Mouse (Mus musculus) layer of hippocampus, postnatal 36 days (tissue): ENCODE measurements at regions not wholly inside any gene's neighbourhood (a gene's known extent, or its start where the extent isn't known, plus 50 kb on each side); places are given as distances from the start of the nearest gene placed in this dataset.

Experiments
- DNase-seq, 2 experiments: peaks; one replicate each; pipeline ENCODE4 v3.0.0; 2022

DNA sequence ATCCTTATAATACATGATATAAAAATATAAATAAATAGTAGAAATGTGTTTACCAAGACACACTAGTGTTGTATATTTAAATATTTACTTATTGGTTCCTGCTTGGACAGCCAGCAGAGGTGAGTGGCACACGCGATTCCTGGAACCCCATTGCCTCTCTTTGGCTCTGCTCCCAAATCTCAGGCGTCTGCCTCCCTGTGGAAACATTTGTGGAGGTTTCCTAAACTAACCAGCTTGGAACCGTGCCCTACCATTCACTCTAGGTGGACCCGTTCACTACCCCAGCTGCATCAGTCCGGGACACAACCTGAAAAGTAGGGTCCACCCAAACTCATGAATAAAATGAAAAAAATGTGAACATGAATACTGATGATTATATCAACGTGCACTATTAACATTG lies 404.0 kb upstream of the Defb41 start:
- no peak for DNase-seq

DNA sequence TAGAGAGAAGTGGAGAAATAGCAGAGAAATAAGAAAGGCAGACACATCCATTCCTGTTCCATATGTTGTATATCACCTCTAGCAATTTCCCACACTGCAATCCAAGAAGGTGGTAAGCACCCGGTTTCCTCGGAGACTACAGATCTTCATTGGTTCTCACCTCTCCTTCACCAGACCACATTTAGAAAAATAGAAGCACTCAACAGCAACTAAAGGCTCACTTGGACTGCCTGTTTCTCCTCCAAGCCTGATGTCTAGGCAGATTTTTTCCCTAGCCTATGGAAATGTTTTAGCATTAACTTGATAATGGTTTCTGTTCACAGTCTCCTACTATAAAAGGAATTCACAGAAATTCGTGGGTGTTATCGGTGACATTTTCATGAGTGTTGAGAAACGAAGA lies 403.3 kb upstream of the Defb41 start:
- DNase-seq: no peak

DNA sequence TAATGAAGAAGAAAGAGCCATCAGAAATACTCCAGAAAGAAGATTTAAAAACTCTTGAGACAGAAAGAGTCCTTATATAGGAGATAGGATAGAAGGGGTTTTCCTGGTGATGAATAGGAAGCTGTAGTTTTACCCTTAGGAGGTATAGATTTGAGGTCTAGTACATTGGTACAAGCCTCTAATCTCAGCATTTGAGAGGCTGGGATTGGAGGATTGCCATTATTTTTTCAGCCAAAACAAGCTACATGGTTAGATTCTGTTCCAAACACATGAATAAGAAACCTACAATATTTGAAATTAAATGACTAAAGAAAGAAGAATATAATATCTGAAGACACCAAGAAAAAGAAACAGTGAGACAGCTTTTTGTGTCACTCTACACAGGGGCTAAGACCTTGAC lies 375.9 kb upstream of the Defb41 start:
- DNase-seq: no peak

DNA sequence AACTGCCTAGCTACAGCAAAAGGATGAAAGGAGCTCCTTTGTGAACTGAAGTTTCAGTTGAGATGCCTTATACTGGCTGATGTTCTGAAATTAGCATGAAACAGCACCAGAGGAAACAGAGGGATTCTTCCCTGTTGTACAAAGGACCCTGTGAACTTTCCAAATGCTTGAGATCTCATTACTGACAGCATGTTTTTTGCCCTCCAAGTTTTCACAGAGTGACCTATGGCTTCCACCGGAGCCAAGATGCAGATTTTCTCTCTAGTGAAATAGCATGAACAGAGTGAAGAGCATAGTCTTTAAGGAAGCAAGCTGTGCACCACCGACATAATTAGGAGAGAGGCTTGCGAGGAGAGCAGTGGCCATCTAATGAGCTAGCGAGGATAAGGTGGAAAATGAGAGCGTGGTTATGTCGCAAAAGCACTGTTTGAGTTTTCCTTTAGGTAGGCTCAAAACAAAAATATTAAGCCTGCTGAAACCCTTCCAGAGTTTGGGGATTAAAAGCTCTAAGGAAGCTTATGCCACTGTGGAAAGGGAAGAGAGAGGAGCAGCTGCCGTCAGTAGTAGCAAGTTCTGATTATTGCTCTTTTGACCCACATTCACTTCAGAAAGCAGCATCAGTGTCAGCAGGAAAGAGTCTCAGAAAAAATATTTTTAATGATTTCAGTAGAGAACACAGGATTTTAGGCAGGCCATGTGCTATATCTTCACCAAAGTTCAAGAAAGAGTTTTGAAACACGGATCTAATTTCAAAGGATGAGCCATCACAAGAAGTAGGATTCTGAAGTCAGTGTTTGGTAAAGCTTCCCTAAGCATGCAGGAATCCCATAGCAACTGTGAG lies 374.7 kb upstream of the Defb41 start:
- DNase-seq: no peak

DNA sequence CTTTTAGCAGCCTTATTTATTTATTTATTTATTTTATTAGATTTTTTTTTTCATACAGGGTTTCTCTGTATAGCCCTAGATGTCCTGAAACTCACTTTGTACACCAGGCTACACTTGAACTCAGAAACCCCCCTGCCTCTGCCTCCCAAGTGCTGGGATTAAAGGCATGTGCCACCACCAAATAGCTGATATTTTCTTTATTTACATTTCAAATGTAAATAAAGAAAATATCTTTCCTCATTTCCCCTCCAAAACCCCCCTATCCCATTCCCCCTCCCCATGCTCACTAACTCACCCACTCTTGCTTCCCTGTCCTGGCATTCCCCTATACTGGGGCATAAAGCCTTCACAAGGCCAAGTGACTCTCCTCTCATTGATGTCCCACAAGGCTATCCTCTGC lies 372.4 kb upstream of the Defb41 start:
- no peak for DNase-seq

DNA sequence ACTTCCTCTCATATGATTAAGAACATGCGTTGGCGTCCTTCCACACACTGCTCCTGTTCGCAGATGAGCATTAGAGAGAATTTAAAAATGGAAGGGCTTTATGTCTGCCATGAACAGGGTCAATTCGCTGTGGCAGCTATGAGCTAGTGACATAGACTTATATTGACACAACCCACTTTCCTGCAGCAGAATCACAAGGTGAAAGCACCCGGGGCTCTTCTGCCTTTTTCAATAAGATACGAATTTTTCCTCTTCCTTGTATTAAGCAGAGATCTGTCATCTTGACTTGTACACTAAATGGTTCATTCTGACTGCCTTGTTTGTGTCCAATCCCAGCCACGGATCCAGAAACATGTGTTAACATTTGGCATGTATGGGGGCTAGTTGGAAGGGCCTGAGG lies 345.3 kb upstream of the Defb41 start:
- no peak for DNase-seq

DNA sequence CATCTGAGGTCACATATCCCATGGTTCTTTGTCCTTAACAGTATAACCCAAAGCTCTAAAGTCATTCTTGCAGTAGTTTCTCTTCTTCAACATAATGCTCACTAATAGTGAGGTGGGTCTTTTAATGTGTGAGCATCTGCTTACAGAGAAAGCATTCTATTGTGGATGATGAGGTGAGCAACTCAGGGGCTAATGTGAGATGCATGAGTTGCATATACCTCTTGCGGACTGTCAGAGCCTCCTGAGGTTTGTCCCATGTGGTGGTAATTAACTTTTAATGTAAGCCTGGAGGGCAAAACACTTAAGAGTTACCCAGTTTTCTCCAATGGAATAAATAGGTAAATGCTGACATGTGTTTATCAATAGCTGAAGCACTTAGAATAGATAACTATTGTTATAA lies 334.9 kb upstream of the Defb41 start:
- no peak for DNase-seq

DNA sequence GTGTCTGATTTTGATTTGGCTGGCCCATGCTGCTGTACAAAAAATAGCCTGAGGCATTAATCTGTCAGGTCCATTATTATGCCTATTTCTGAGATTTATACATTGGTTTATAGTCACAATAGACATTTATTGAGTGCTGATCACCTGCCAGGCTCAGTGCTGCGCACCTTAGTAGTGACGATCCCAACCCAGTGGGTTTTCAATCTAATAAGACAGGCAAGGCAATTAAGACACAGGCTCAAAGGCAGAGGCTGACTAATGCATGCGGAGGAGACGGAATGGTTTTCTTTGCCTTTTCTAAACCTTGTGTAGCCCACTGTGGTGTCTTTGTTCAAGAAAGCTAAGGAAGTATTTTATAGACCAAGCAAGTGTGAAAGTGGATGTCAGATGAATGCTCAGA lies 334.0 kb upstream of the Defb41 start:
- DNase-seq: no peak

DNA sequence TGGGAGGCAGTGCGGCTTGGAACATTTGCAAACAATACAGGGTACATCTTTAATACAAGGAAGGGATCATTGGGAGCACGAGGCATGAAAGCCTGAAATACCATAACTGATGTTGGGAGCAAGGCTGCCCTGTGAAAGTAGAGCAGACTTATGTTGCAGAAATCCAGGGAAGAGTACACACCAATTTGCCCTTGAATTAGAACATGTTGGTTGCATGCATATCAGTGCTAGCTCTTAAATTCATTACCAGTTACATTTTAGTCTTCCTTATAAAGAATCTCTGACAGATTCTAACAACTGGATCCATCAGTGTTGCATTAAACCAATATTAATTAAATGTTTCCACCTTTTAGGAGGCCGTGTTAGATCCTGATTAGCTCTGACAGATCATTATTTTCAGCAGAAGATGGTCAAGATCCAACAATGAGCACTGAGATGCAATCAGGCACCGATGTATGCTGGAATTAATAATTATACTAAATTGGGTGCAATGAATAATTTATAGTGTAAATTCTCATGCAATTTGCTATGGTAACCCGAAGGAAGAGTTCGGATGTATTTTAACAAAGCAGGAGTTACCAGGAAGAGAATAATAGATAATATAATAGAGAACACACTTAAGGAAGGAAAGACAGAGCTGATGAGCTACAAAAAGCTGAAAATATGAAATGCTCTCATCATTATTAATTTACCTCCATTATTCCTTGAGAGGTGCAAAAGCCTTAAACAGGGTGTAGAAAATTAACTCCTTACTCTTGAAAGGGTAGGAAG lies 318.6 kb upstream of the Defb41 start:
- no peak for DNase-seq

DNA sequence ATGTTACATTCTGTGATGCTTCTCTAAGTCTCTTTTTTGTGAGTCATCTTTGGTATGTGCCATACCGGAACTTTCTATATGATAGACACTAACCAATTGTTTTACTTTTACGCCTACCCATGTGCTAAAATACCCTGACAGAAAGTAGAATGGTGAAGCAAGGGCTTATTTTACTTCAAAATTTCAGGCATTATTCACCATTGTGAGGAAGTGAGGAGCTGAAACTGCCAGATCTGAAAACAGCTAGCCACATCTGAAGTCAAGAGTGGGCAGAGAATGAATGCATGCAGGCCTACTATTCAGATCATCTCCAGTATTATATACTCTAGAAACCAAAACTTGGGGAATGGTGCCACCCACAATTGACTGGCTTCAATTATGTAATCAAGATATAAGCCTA lies 313.7 kb upstream of the Defb41 start:
- DNase-seq: no peak

DNA sequence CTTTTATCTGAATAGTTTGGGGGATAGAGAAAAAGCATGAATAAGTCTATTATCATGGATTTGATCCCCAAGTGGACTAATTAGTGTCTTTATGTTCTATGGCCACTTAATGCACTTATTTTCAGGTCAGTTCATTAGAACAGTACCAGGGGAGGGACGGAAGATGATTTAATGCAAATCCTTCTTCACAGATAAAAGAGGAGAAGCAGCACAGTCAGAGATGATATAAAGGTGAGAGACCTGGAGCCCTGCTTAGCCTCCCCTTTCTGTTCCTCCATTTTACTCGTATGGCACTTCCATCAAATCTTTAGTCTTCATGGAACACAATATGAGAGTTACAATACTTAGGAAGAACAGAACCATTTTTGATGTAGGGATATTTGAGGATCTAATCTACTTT lies 302.1 kb upstream of the Defb41 start:
- DNase-seq: no peak

DNA sequence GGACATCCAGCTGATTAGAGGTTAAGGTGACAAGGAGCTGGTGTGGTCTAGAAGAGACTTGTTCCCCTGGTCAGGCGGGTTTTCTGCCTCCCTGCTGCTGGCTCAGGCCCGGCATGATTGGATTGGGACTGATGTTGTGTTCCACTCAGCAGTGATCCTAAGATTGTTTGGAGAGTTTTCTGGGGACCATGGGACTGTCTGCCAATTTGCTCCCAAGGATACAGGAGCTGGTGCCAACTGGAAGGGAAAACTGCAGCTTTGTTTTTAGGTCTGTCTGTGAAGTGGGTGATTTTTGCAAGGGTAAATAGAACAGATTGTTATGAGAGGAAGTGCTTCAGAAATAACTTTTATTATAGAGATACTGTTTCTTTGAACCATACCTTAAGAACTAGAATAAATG lies 286.3 kb upstream of the Defb41 start:
- DNase-seq: peak; percentile 26

DNA sequence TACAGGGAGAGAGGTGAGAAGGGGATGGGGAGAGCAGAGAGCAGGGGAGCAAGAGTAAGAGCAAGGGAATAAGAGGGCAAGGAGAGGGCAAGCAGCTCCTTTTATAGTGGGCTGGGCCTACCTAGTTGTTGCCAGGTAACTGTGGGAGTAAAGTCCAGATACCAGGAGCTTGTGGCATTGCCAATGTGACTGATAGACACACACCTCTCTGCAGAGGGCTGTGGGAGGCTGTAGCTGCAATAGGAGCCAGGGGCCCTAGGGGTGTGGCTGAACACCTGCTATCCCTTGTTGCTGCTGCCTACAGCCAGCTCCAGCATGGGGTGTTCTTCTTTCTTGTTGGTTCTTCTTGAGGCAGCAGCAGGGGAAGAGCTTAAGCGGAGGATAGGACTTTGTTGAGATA lies 266.8 kb upstream of the Defb41 start:
- DNase-seq: no peak

DNA sequence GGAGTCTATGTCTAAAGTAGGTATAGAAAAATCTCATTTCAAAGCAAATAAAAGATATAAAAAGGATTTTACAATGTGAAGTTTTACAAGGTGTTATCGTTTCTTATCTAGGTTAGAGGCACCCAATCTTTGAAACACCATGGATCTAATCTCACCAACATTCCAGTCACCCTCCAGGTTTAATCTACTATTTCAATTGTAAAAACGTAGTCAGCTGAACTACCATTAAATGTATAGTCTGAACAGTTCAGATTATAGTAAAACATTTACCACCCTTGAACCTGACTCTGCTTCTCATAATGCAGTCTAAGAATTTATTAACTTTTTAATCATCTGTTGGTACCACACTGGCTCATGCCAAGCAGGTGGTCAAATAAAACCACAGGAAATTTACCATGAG lies 259.5 kb upstream of the Defb41 start:
- DNase-seq: no peak

DNA sequence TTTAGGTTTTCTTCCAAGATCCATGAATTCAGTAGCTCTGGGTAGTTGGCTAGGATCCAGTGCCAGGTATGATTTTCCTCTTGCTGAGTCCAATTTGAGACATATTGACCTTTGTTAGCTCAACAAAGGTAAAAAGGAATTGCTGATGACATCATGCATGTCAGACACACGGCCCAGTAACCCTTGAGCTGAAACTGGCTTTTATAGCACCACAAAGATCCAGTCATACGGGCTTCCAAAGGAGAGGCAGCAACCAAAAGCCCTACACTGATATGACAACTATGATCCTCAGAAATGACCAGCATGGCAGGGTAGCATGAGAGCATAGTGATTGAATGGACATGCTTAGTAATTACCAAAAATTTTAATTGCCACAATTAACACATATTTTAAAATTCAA lies 258.0 kb upstream of the Defb41 start:
- no peak for DNase-seq

DNA sequence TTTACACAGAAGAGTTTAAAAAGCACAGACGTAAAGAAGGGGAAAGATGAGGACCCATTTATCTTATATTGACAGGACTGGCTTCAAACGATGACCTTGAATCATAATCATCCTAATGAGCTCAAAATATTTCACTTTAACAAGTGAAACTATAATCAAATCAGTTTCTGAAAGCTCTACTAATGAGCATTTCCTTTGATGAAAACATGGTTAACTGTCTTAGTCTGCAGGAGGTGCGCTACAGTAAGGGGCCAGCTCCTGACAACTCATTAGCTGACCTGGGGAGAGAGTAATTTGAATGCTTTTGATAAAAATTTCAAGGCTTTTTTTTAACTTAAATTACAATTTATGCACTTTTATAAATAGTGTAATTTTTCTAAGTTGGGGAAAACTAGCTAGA lies 247.8 kb upstream of the Defb41 start:
- DNase-seq: no peak

DNA sequence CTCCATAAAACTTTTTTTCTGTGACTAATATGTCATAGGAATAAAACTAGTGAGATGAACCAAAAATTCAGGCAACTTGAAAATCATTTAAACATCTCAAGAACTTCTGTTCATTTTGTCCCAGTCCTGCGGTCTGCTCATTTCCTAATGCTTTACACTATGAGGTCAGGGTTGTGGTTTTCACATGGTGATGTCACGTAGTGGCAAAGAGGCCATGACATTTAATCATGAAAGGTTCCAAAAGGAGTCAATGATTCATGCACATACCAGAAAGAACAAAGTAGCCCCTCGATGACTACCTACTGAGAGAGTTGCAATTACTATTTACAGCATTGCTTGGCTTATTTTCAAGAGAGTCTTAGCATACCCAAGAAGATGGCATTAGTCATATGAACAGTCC lies 233.6 kb upstream of the Defb41 start:
- no peak for DNase-seq

DNA sequence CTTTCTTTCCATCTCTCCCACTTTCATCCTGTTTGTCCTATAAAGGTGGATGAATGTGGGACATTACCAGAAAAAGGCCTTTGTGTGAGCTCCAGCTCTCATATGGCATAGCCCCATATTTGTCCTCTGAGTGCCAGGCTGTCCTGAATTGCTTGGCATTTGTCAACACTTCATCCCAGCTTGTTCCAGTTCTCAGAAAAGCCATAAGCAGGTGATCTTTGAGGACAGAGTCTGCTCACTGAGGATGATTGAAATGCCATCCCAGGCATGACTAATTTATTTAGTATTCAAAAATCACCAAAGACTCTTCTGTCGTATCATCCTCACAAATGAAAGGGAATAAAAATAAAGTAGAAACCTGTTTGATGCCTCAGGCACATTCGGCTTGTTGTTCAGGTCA lies 203.6 kb upstream of the Defb41 start:
- no peak for DNase-seq

DNA sequence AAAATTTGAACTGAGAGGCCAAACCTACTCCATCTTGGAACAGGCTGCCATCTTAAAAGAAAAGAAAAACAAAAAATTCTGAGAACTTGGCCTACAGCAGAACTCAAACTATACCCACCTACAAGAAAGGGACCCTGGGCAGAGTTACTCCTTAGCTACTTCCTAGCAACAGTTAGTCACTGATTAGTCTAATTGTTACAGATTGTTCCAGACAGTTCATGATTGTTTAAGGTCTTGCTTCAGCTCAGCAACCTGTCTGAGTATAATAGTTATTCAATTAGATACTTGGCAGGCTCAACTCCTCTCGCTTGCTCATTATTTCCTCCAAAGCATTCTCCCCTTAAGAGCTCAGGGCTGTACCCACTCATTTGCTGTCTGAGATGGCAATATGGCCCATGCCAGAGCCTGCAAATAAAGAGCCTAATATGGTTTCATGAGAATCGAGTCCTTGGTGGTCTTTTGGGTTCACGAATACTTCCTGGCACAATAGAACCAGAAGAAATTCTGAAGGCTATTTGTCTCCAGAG lies 200.4 kb upstream of the Defb41 start:
- DNase-seq: no peak

DNA sequence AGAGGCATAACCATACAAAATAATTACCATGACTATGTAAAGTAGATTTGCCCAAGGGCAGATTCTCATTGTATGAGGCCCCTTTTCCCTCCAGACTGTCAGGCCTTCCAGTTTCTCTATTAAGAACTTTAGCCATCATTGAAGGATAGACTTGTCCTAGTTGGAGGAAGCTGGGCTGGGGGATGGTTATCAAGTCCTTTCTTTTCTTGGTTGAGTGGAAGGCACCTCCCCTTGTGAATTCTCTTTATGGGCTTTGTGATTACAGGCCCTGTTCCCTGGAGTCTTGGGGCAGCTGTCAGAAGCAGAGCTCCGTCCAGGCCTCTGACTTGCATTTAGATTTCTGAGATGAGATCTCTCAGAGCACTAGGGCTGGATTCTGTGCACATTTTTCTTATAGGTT lies 198.3 kb upstream of the Defb41 start:
- DNase-seq: no peak

DNA sequence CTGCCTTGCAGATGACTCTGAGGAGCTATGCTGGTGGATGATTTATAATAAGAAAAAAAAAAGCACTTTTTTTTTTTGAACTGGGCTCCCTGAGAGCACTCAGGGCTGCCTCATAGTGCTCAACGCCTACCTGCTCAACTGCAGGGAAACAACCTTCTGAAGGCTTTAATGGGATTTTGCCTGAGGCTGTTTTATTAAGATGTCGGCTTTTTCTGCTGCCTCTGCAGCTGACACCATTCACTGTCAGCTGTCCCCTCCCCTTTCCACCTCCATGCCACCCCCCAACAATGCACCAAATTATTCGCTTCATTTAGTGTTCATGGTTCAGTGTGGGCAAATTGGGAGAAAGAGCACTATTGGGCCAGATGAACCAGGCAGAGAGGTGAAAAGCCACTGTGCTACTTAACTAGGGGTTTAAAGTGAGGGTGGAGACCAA lies 151.4 kb upstream of the Defb41 start:
- no peak for DNase-seq

DNA sequence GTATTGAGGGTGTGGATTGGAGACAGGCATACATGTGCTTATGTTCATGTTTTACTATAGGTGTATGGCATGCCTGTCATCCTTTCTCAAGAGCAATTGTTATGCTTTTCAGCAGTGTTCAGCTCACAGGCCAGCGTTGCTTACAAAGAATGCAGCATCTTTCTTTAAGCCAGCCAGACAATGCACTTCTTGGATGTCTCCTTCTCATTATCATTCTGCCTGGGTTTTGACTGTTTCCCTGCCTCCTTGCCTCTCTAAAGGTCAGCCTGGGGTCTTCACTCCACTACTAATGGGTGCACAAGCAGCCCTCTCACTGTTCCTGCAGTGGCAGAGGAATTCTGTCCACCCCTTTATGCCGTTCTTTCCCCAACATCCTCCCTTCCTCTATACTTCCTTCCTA lies 150.9 kb upstream of the Defb41 start:
- DNase-seq: no peak

DNA sequence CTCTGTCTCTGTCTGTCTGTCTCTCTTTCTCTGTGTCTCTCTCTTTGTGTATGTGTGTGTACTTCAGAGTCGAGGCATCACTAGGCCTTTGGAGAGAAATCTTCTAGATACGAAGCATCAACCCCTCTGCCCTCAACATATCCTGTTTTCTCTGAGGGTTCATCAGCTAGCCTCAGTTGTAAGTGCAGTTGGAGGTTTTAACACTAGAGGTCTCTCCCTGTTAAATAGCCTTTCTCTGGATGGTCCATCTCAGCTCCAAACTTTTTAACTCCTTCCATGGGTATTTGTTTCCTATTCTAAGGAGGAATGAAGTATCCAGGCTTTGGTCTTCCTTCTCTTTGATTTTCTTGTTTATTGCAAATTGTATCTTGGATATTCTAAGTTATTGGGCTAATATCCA lies 147.8 kb upstream of the Defb41 start:
- DNase-seq: no peak

DNA sequence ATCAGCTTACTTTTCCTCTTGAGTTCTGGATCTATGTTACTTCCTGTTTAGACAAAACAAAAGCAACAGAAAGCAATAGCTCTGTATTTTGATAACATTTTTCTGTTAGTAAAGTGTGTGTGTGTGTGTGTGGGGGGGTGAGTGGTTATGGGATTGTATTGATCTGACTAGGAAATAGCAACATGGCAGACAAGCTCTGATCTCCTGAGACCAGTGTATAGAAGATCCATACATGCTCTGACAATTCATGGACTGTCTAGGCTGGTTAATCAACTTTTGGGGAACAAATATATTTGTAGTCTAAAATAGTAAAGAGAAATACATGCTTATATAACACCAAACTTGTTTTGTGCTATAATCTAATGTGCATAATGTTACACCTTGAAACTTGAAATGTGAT lies 124.7 kb upstream of the Defb41 start:
- no peak for DNase-seq
